Mouse (Mus musculus) heart, embryonic 14.5 days (tissue): Measurements from ENCODE around the gene Vgf. TPM values are rescaled to one million over a fixed set of nuclear protein-coding genes. Genes with fewer than 3 reads are reported as not detected.

Experiments used
- ATAC-seq: fragments of 200-750 bp; cut with Nextera tagmentation; 2 replicates; pipeline ENCODE4 v1.8.0; 2017; ENCODE audit warnings: low read depth, moderate TSS enrichment; ENCODE audit not compliant: insufficient number of reproducible peaks, insufficient read depth, low FRiP score
- H3K27ac ChIP-seq, 2 experiments: fragments of 200-500 bp in 1 of 2; fragments of 300-500 bp in 1 of 2; sonication (generic) in 1 of 2; replicated peaks in 1 of 2; 2 replicates each; pipeline ENCODE4 v1.5.1; 2012 to 2014; ENCODE audit warnings: low read depth in 2 of 2, low read length in 2 of 2, control low read depth in 1 of 2, mild to moderate bottlenecking in 1 of 2, mixed read lengths in 1 of 2; ENCODE audit not compliant: control insufficient read depth in 1 of 2, insufficient read depth in 1 of 2
- H3K27me3 ChIP-seq: fragments of 300-500 bp; sonication (generic); 2 replicates; pipeline ENCODE4 v1.6.1; 2014; ENCODE audit warnings: mild to moderate bottlenecking, low read length, control low read depth; ENCODE audit not compliant: control insufficient read depth, insufficient read depth
- H3K36me3 ChIP-seq: fragments of 300-500 bp; sonication (generic); 2 replicates; pipeline ENCODE4 v1.6.1; 2014; ENCODE audit warnings: mild to moderate bottlenecking, control low read depth, low read length, mixed read lengths; ENCODE audit not compliant: control insufficient read depth, insufficient read depth
- H3K4me1 ChIP-seq, 2 experiments: fragments of 200-500 bp in 1 of 2; fragments of 300-500 bp in 1 of 2; sonication (generic) in 1 of 2; 2 replicates each; pipeline ENCODE4 v1.6.1; 2012 to 2014; ENCODE audit warnings: low read length in 2 of 2, control low read depth in 1 of 2, mixed read lengths in 1 of 2; ENCODE audit not compliant: control insufficient read depth in 2 of 2, insufficient read depth in 2 of 2
- H3K4me2 ChIP-seq: fragments of 300-500 bp; sonication (generic); 2 replicates; pipeline ENCODE4 v1.6.1; 2014; ENCODE audit warnings: mild to moderate bottlenecking, low read length
- H3K4me3 ChIP-seq, 2 experiments: fragments of 200-500 bp in 1 of 2; fragments of 300-500 bp in 1 of 2; sonication (generic) in 1 of 2; 2 replicates each; pipeline ENCODE4 v1.5.1; 2012 to 2014; ENCODE audit warnings: low read length in 2 of 2, mild to moderate bottlenecking in 2 of 2, control low read depth in 1 of 2, low read depth in 1 of 2, moderate library complexity in 1 of 2; ENCODE audit not compliant: control insufficient read depth in 1 of 2, insufficient read depth in 1 of 2
- H3K9ac ChIP-seq: fragments of 300-500 bp; sonication (generic); 2 replicates; pipeline ENCODE4 v1.6.1; 2014; ENCODE audit warnings: mild to moderate bottlenecking, low read length
- H3K9me3 ChIP-seq: fragments of 300-500 bp; sonication (generic); 2 replicates; pipeline ENCODE4 v1.6.1; 2016; ENCODE audit warnings: low read length, control low read depth; ENCODE audit not compliant: control insufficient read depth
- WGBS: fragments of 180-500 bp; shearing (Covaris S2); extraction: QIAGEN DNeasy Blood & Tissue Kit; methylation state at CpG from one replicate; pipeline ENCODE4 v1.1.7; 2014; 5-methylcytosine and 5-hydroxymethylcytosine counted together
- polyA plus RNA-seq: library from polyadenylated mRNA; unstranded; fragments of >200 nt; fragmentation: Nextera tagmentation; extraction: Ambion mirVana; gene quantifications from 2 replicates; pipeline ENCODE4 v1.2.1, GENCODE M21; 2014

Gene Vgf
- polyA plus RNA-seq, 1 experiment from 2014 or later, result not detected

DNA sequence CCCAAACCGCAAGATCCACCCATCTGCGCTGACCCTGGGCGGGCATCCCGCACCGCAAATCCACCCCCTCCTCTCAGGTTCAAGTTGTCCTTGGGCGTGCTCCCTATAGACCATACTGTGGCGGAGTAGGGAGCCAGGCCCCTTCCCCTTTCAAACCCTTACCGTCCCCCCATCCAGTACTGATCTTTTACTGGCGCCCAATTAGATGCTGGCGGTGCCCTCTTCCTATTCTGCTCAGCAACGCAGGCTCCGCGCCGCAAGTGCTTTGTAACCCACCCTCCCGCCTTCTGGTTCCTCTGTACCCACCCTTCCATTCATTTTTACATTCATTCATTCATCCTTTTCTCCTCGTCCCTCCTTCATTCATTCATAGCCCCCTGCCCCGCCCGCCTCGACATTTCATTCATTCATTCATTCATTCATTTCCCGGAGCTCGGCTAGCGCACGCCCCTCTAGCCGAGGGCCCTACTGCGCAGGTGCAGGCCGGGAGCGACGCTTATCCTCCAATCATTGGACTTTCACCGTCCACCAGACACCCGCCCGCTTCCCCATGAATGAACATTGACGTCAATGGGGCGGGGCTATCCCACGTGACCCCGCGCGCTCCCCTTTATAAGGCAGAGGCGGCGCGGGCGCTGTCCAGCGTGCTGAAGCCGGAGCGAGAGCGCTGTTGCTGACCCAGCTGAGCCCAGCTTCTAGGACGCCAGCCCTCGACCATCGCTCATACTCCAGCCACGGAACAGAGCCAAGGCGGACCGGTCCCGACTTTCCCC, 3.6 kb downstream of the Vgf start:
- peaks cover 18 to 25% of the 10 kb centered on the region in 2 experiments for H3K4me1 ChIP-seq
- H3K27me3 ChIP-seq, result peaks cover 74% of the 10 kb centered on the region
- H3K4me2 ChIP-seq, result peak overlapping the region; percentile 66
- peak; percentile 58 for ATAC-seq
- no peak overlapping the region for H3K9ac ChIP-seq
- 1% methylated on average over 52 of the region's 52 CpGs for WGBS
- peaks cover under 1% of the 10 kb centered on the region; the same call in 1 of the 2 replicates for H3K36me3 ChIP-seq
- H3K27ac ChIP-seq, result no peak overlapping the region
- no peaks in the 10 kb centered on the region for H3K9me3 ChIP-seq
- H3K4me3 ChIP-seq, result peak overlapping the region; percentile 29 to 34

DNA sequence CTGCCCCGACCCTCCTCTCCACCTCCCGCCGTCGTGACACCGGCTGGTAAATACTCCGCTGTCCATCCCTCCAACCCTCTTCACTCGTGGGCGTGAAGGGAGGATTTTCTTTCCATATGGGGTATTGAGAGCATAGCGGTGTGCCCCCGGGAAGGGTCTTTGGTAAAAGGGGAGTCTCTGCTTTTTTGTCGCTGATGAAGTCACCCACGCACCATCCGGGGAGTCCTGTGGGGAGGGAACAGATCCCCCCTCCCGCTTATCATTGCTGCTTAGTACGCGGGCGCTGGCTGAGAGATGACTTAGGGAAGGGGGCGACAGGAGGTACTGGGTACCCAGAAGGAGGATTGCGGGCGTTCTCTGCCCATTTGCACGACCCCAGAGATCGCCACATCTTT, 4.2 kb downstream of the Vgf start:
- 14% methylated on average over 22 of the region's 22 CpGs for WGBS
- Histone ChIP-seq H3K4me3 (0 out of 4 replicates have a peak overlapping the region, but pooled peaks of 1 of the 2 experiments have one; percentile 50), H3K4me2 (peak overlapping the region; percentile 66), H3K27ac (no peak overlapping the region), H3K27me3 (peaks cover 70% of the 10 kb centered on the region), H3K9ac (no peak overlapping the region), H3K4me1 (peaks cover 18 to 25% of the 10 kb centered on the region in 2 experiments), H3K36me3 (peaks cover 6% of the 10 kb centered on the region; the same call in 1 of the 2 replicates), H3K9me3 (no peaks in the 10 kb centered on the region)
- ATAC-seq, result no peak

DNA sequence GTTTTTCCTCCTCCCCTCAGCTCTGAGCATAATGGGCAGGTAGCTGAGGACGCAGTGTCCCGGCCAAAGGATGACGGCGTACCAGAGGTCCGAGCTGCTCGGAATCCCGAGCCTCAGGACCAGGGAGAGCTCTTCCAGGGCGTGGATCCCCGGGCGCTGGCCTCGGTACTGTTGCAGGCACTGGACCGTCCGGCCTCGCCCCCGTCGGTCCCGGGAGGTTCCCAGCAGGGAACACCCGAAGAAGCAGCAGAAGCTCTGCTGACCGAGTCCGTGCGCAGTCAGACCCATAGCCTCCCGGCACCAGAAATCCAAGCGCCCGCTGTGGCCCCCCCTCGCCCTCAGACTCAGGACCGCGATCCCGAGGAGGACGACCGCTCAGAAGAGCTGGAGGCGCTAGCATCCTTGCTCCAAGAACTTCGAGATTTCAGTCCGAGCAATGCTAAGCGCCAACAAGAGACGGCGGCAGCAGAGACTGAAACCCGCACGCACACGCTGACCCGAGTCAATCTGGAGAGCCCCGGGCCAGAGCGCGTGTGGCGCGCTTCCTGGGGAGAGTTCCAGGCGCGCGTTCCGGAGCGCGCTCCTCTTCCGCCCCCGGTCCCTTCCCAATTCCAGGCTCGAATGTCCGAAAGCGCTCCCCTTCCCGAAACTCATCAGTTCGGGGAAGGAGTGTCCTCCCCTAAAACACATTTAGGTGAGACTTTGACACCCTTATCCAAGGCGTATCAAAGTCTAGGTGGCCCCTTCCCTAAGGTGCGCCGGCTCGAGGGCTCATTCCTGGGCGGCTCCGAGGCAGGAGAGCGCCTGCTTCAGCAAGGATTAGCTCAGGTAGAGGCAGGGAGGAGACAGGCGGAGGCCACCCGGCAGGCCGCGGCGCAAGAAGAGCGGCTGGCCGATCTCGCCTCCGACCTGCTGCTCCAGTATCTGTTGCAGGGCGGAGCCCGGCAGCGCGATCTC, 5.2 kb downstream of the Vgf start:
- no peaks in the 10 kb centered on the region for H3K9me3 ChIP-seq
- no peak for ATAC-seq
- H3K4me1 ChIP-seq, result peaks cover 18 to 25% of the 10 kb centered on the region in 2 experiments
- peak overlapping the region; percentile 37 to 50 for H3K4me3 ChIP-seq
- H3K9ac ChIP-seq, result no peak overlapping the region
- H3K36me3 ChIP-seq, result peaks cover 15% of the 10 kb centered on the region
- H3K27ac ChIP-seq, result no peak overlapping the region
- peaks cover 60% of the 10 kb centered on the region for H3K27me3 ChIP-seq
- peak overlapping the region; percentile 98 for H3K4me2 ChIP-seq
- 1% methylated on average over 78 of the region's 78 CpGs for WGBS

DNA sequence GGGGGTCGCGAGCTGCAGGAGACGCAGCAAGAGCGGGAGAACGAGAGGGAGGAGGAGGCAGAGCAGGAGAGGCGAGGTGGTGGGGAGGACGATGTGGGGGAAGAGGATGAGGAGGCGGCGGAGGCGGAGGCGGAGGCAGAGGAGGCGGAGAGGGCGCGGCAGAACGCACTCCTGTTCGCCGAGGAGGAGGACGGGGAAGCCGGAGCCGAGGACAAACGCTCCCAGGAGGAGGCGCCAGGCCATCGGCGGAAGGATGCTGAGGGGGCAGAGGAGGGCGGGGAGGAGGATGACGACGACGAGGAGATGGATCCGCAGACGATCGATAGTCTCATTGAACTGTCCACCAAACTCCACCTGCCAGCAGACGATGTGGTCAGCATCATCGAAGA, 5.8 kb downstream of the Vgf start:
- WGBS, result 2% methylated on average over 32 of the region's 33 CpGs
- H3K27me3 ChIP-seq, result peaks cover 54% of the 10 kb centered on the region

DNA sequence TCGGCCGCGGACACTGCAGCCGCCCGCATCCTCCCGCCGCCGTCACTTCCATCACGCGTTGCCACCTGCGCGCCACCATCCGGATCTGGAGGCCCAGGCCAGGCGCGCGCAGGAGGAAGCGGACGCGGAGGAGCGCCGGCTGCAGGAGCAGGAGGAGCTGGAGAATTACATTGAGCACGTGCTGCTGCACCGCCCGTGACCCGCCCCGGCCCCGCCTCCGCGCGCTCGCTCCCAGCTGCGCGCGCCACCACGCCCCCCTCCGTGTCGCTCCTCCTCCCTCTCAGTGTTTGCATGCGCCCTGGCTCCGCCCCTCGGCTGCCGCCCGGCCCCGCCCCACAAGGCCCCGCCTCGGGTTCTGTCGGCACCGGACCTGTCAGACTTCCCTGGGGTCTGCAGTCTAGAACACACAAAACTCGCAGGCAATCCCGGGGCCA, 6.5 kb downstream of the Vgf start:
- H3K27me3 ChIP-seq, result peaks cover 48% of the 10 kb centered on the region
- H3K27ac ChIP-seq, result no peak overlapping the region
- peak overlapping the region; percentile 98 for H3K4me2 ChIP-seq
- peak; percentile 77 for ATAC-seq
- H3K4me3 ChIP-seq, result peak overlapping the region; percentile 37 to 50
- H3K9me3 ChIP-seq, result no peaks in the 10 kb centered on the region
- peaks cover 28% of the 10 kb centered on the region for H3K36me3 ChIP-seq
- H3K9ac ChIP-seq, result peak overlapping the region; percentile 62
- WGBS, result 0% methylated on average over 40 of the region's 49 CpGs
- peaks cover 18 to 25% of the 10 kb centered on the region in 2 experiments for H3K4me1 ChIP-seq

More for the DNA sequence above, 5.8 kb downstream of the Vgf start:
- Histone ChIP-seq H3K4me2 (peak overlapping the region; percentile 98), H3K9me3 (no peaks in the 10 kb centered on the region), H3K9ac (no peak overlapping the region), H3K36me3 (peaks cover 22% of the 10 kb centered on the region), H3K27ac (no peak overlapping the region), H3K4me1 (peaks cover 18 to 25% of the 10 kb centered on the region in 2 experiments), H3K4me3 (peak overlapping the region; percentile 37 to 50)
- ATAC-seq, result no peak

DNA sequence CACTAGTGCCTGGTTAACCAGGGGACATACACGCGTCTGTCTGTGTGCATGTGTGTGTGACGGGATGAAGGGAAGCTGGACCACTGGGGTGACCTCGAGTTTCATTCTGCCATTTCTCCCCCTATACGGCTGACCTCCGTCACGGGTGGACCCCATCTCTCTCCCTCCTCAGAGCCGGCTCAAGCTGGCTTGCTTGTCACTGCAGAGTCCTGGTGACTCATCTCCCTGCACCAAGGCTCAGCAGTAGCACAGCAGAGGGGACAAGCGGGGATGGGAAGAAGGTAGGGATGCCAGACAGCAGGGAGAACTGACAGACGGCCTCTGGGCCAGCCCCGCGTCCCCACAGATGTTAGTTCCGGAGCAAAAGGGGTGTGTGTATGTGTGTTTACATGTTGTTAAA, 10.0 kb downstream of the Vgf start:
- Histone ChIP-seq H3K4me2 (no peak overlapping the region), H3K27ac (no peak overlapping the region), H3K27me3 (peaks cover 14% of the 10 kb centered on the region), H3K4me3 (no peak overlapping the region), H3K36me3 (peaks cover 60% of the 10 kb centered on the region), H3K9ac (no peak overlapping the region), H3K9me3 (no peaks in the 10 kb centered on the region), H3K4me1 (peaks cover 11 to 14% of the 10 kb centered on the region in 2 experiments; a peak in 3 of 4 replicates)
- ATAC-seq, result no peak
- WGBS, result 79% methylated on average over 13 of the region's 13 CpGs

DNA sequence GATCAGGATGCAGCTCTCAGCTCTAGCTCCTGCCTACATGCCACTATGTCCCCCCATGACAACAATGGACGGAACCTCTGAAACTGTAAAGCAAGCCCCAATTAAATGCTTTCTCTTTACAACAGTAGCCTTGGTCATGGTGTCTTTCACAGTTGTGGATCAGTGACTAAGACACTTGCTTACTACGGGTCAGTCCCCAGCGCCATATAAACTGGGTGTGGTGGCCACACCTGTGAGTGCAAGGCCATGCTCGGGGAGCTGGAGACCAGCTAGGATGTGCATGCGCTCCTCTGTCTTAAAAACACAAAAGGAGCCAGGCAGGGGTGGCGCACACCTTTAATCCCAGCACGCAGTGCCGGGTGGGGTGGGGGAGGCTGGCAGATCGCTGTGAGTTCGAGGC, 13.3 kb downstream of the Vgf start:
- no peak overlapping the region for H3K4me3 ChIP-seq
- no peaks in the 10 kb centered on the region for H3K27me3 ChIP-seq
- no peak overlapping the region for H3K9ac ChIP-seq
- H3K9me3 ChIP-seq, result no peaks in the 10 kb centered on the region
- no peak overlapping the region for H3K4me2 ChIP-seq
- ATAC-seq, result no peak
- peaks cover 79% of the 10 kb centered on the region for H3K36me3 ChIP-seq
- no peaks in the 10 kb centered on the region for H3K4me1 ChIP-seq
- no peak overlapping the region for H3K27ac ChIP-seq
- WGBS, result 96% methylated on average over 10 of the region's 10 CpGs
